Mouse (Mus musculus): ENCODE measurements at regions not wholly inside any gene's neighbourhood (a gene's known extent, or its start where the extent isn't known, plus 50 kb on each side); places are given as distances from the start of the nearest gene placed in this dataset.

- DNase-seq (ENCODE audit: low spot score in 2 of 2) = peak; percentile 77 to 87
Measured at GRCm38 (mm10) chr4:114665684-114666083, 155.8 kb upstream of the Gm12830 start.

- DNase-seq (ENCODE audit: low spot score in 2 of 2) = no peak
Measured at GRCm38 (mm10) chr4:114666238-114666978, 155.1 kb upstream of the Gm12830 start.

GRCm38 (mm10) chr4:114666979-114667328, 154.6 kb upstream of the Gm12830 start:
- DNase-seq (ENCODE audit: low spot score in 2 of 2) = no peak

GRCm38 (mm10) chr4:114672096-114672720, 149.3 kb upstream of the Gm12830 start:
- no peak for DNase-seq (ENCODE audit: low spot score in 2 of 2)

- DNase-seq (ENCODE audit: low spot score in 2 of 2) = no peak
Measured at GRCm38 (mm10) chr4:114676908-114677898, 144.3 kb upstream of the Gm12830 start.

GRCm38 (mm10) chr4:114678053-114678941, 143.2 kb upstream of the Gm12830 start:
- no peak for DNase-seq (ENCODE audit: low spot score in 2 of 2)

- DNase-seq (ENCODE audit: low spot score in 2 of 2) = no peak
Measured at GRCm38 (mm10) chr4:114680360-114680759, 141.2 kb upstream of the Gm12830 start.

- no peak for DNase-seq (ENCODE audit: low spot score in 2 of 2)
Measured at GRCm38 (mm10) chr4:114682955-114683354, 138.6 kb upstream of the Gm12830 start.

- no peak for DNase-seq (ENCODE audit: low spot score in 2 of 2)
Measured at GRCm38 (mm10) chr4:114683696-114684095, 137.8 kb upstream of the Gm12830 start.

GRCm38 (mm10) chr4:114684844-114685382, 136.6 kb upstream of the Gm12830 start:
- DNase-seq (ENCODE audit: low spot score in 2 of 2) = no peak

- DNase-seq (ENCODE audit: low spot score in 2 of 2) = peak in 1 of 2 experiments; percentile 42
Measured at GRCm38 (mm10) chr4:114685454-114685853, 136.1 kb upstream of the Gm12830 start.

GRCm38 (mm10) chr4:114686091-114686490, 135.4 kb upstream of the Gm12830 start:
- DNase-seq (ENCODE audit: low spot score in 2 of 2) = no peak

- no peak for DNase-seq (ENCODE audit: low spot score in 2 of 2)
Measured at GRCm38 (mm10) chr4:114688356-114688972, 133.1 kb upstream of the Gm12830 start.

- no peak for DNase-seq (ENCODE audit: low spot score in 2 of 2)
Measured at GRCm38 (mm10) chr4:114688973-114689371, 132.6 kb upstream of the Gm12830 start.

- no peak for DNase-seq (ENCODE audit: low spot score in 2 of 2)
Measured at GRCm38 (mm10) chr4:114705586-114705985, 115.9 kb upstream of the Gm12830 start.

- no peak for DNase-seq (ENCODE audit: low spot score in 2 of 2)
Measured at GRCm38 (mm10) chr4:114710182-114710909, 111.2 kb upstream of the Gm12830 start.

GRCm38 (mm10) chr4:114711082-114711481, 110.4 kb upstream of the Gm12830 start:
- no peak for DNase-seq (ENCODE audit: low spot score in 2 of 2)

GRCm38 (mm10) chr4:114712005-114712665, 109.4 kb upstream of the Gm12830 start:
- no peak for DNase-seq (ENCODE audit: low spot score in 2 of 2)

GRCm38 (mm10) chr4:114712921-114713527, 108.5 kb upstream of the Gm12830 start:
- no peak for DNase-seq (ENCODE audit: low spot score in 2 of 2)

All from urinary bladder, postnatal 4 days (tissue).